ENCODE assay signal across 17 mouse cellular contexts in genomic region chr8:114927412-114927811, GRCm38 (mm10).
DNase-seq lines count a peak whose midpoint lies in the region; ATAC-seq lines count a peak whose summit lies in the region.
"Had no signal": no experiment of that assay in that cellular context is flagged by ENCODE, and none has a peak within 500 bp of the region (broad histone marks: within the 10 kb centered on the region; RNA-seq: fewer than 3 reads in every experiment).

No protein-coding gene starts in this region.

- H3K27me3 ChIP-seq in embryonic facial prominence, embryonic 11.5 days (ENCODE audit: control insufficient read depth, insufficient read depth, low read length): no peaks in the 10 kb centered on the region
- H3K27me3 ChIP-seq in embryonic facial prominence, embryonic 10.5 days (replicated peaks; ENCODE audit: low read depth, poor library complexity, severe bottlenecking): peaks cover 6% of the 10 kb centered on the region
- H3K27me3 ChIP-seq in liver, embryonic 12.5 days (replicated peaks): no peaks in the 10 kb centered on the region
- no peaks in the 10 kb centered on the region for H3K27me3 ChIP-seq in stomach, embryonic 16.5 days (ENCODE audit: control insufficient read depth, insufficient read depth, low read length)
- H3K27me3 ChIP-seq: neural tube, embryonic 13.5 days; Patski had no signal

- no peaks in the 10 kb centered on the region for H3K9me3 ChIP-seq in embryonic facial prominence, embryonic 11.5 days (replicated peaks; ENCODE audit: control insufficient read depth, low read length)
- no peaks in the 10 kb centered on the region for H3K9me3 ChIP-seq in embryonic facial prominence, embryonic 10.5 days
- H3K9me3 ChIP-seq in liver, embryonic 12.5 days (replicated peaks): no peaks in the 10 kb centered on the region
- no peaks in the 10 kb centered on the region for H3K9me3 ChIP-seq in stomach, embryonic 16.5 days (replicated peaks; ENCODE audit: control insufficient read depth, low read length)
- H3K9me3 ChIP-seq: forebrain, embryonic 10.5 days; hindbrain, embryonic 13.5 days; neural tube, embryonic 13.5 days had no signal

- H3K4me2 ChIP-seq in embryonic facial prominence, embryonic 11.5 days (ENCODE audit: low read depth, low read length): no peak overlapping the region
- H3K4me2 ChIP-seq in liver, embryonic 12.5 days: no peak overlapping the region; the same call in 1 of the 2 replicates
- H3K4me2 ChIP-seq in stomach, embryonic 16.5 days (ENCODE audit: low read depth, low read length): no peak overlapping the region
- H3K4me2 ChIP-seq: hindbrain, embryonic 13.5 days; neural tube, embryonic 13.5 days had no signal

- ATAC-seq in embryonic facial prominence, embryonic 11.5 days (replicated peaks; ENCODE audit: insufficient number of reproducible peaks, low FRiP score, low TSS enrichment, low read depth): no peak
- peak; percentile 47; the same call in 1 of the 2 replicates for ATAC-seq in liver, embryonic 12.5 days
- peak; percentile 36; the same call in 1 of the 2 replicates for ATAC-seq in stomach, embryonic 16.5 days (ENCODE audit: insufficient read depth, low FRiP score)
- ATAC-seq: Patski had no signal

- 72% methylated on average over 8 of the region's 8 CpGs for WGBS in embryonic facial prominence, embryonic 11.5 days
- WGBS in embryonic facial prominence, embryonic 10.5 days: 78% methylated on average over 8 of the region's 8 CpGs
- 71% methylated on average over 8 of the region's 8 CpGs for WGBS in liver, embryonic 12.5 days (ENCODE audit: insufficient replicate concordance)
- WGBS in stomach, embryonic 16.5 days: 52% methylated on average over 8 of the region's 8 CpGs

- H3K36me3 ChIP-seq in embryonic facial prominence, embryonic 11.5 days (replicated peaks; ENCODE audit: control insufficient read depth, insufficient read depth, low read depth, low read length): no peaks in the 10 kb centered on the region
- no peaks in the 10 kb centered on the region for H3K36me3 ChIP-seq in embryonic facial prominence, embryonic 10.5 days (replicated peaks)
- H3K36me3 ChIP-seq in liver, embryonic 12.5 days: no peaks in the 10 kb centered on the region
- no peaks in the 10 kb centered on the region for H3K36me3 ChIP-seq in stomach, embryonic 16.5 days (ENCODE audit: control insufficient read depth, insufficient read depth, low read length)
- H3K36me3 ChIP-seq: forebrain, embryonic 10.5 days; hindbrain, embryonic 13.5 days; neural tube, embryonic 13.5 days had no signal

- DNase-seq in embryonic facial prominence, embryonic 11.5 days (ENCODE audit: low spot score): peak; percentile 28
- DNase-seq in embryonic facial prominence, embryonic 10.5 days (ENCODE audit: low spot score): no peak
- peak; percentile 24 for DNase-seq in kidney, adult 9 months
- DNase-seq in urinary bladder, adult 2 months (ENCODE audit: low spot score): no peak
- no peak for DNase-seq in gastrocnemius, postnatal 25 days
- DNase-seq in right cerebral cortex, adult 2 months (ENCODE audit: low spot score in 2 of 2): no peak
- DNase-seq: cerebellum, adult 11 months; cerebellum, postnatal 36 days; heart, adult 11 months; left cerebral cortex, postnatal 4 days; lung, adult 2 months had no signal

- no peak overlapping the region for H3K4me3 ChIP-seq in embryonic facial prominence, embryonic 11.5 days (ENCODE audit: low read depth, low read length)
- no peak overlapping the region for H3K4me3 ChIP-seq in embryonic facial prominence, embryonic 10.5 days
- no peak overlapping the region for H3K4me3 ChIP-seq in liver, embryonic 12.5 days
- H3K4me3 ChIP-seq in stomach, embryonic 16.5 days (replicated peaks; ENCODE audit: low read length): no peak overlapping the region
- H3K4me3 ChIP-seq: forebrain, embryonic 10.5 days; hindbrain, embryonic 13.5 days; neural tube, embryonic 13.5 days had no signal

- no peak overlapping the region for H3K27ac ChIP-seq in embryonic facial prominence, embryonic 11.5 days (replicated peaks; ENCODE audit: low read depth, low read length)
- H3K27ac ChIP-seq in embryonic facial prominence, embryonic 10.5 days (replicated peaks): no peak overlapping the region
- no peak overlapping the region for H3K27ac ChIP-seq in liver, embryonic 12.5 days
- H3K27ac ChIP-seq in stomach, embryonic 16.5 days (ENCODE audit: low read length): no peak overlapping the region
- H3K27ac ChIP-seq: forebrain, embryonic 10.5 days; hindbrain, embryonic 13.5 days; neural tube, embryonic 13.5 days had no signal

- no peak overlapping the region for H3K9ac ChIP-seq in embryonic facial prominence, embryonic 11.5 days (replicated peaks; ENCODE audit: low read length)
- H3K9ac ChIP-seq in liver, embryonic 12.5 days: no peak overlapping the region
- no peak overlapping the region for H3K9ac ChIP-seq in stomach, embryonic 16.5 days (ENCODE audit: low read length)
- H3K9ac ChIP-seq: hindbrain, embryonic 13.5 days; neural tube, embryonic 13.5 days had no signal

- no peaks in the 10 kb centered on the region for H3K4me1 ChIP-seq in embryonic facial prominence, embryonic 11.5 days (ENCODE audit: control insufficient read depth, insufficient read depth, low read length)
- H3K4me1 ChIP-seq in embryonic facial prominence, embryonic 10.5 days: peaks cover 48% of the 10 kb centered on the region
- peaks cover 4% of the 10 kb centered on the region for H3K4me1 ChIP-seq in liver, embryonic 12.5 days
- peaks cover 5% of the 10 kb centered on the region; the same call in 1 of the 2 replicates for H3K4me1 ChIP-seq in stomach, embryonic 16.5 days (ENCODE audit: control insufficient read depth, insufficient read depth, low read length)

Comparison
In these comparisons a context has a peak if more than half of its experiments do, and no peak if none do; other contexts are left out.
1. DNase-seq: peak in embryonic facial prominence, embryonic 11.5 days (single experiment) and kidney, adult 9 months (single experiment); none in embryonic facial prominence, embryonic 10.5 days (single experiment), urinary bladder, adult 2 months (single experiment), gastrocnemius, postnatal 25 days (single experiment) and right cerebral cortex, adult 2 months (0 of 2).